Mouse (Mus musculus) adrenal gland, postnatal 10 days (tissue): ENCODE measurements around the gene Acmsd. TPM values are rescaled to one million over a fixed set of nuclear protein-coding genes. Genes with fewer than 3 reads are reported as not detected.
"Not testable (repeated sequence)": the region's sequence is repeated elsewhere in the genome, so short reads cannot be mapped to it uniquely, and the experiment has no call there.

Source experiments
- DNase-seq: peaks from one replicate; pipeline ENCODE4 v3.0.0; 2021; ENCODE audit warnings: mixed read lengths
- long read RNA-seq, 2 experiments: library from polyadenylated mRNA; stranded (forward); transcript quantifications; one replicate each; pipeline ENCODE4 v2.0.0; 2021
- total RNA-seq, 2 experiments: library from RNA; stranded (reverse); gene quantifications; 2 replicates each; pipeline ENCODE4 v1.2.3; 2021

The Acmsd gene
- total RNA-seq: under 1 TPM; 0.15 to 0.45 TPM
- long read RNA-seq, experiment 1: 0 reads
- long read RNA-seq, experiment 2, partial matches to known transcripts: 0 of 3 reads
- long read RNA-seq, experiment 2, other reads (novel, unspliced or antisense): 2 of 3 reads

DNA sequence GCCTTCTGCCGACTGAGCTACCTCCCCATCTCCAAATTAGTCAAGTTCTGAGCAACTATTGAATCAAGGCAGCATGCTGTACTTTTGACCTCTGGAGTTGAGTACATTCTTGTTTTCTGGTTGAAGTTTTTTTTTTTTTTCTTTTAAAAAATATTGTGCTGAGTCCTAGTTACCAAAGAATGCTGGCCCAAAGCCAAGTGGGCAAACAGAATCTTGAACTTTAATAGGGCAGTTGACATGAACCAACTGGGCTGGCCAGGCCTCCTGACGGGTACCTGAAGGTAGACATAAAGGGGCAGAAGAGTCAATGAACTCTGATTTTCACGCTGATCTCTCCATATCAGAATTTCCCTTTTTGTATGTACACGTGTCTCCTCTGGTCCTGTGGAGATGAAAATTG lies at the start of gene Acmsd:
Acmsd (plus strand) TSS at position 318 of the 400 bp plus-strand sequence.
- DNase-seq: peak; percentile 37

GRCm38 (mm10) chr1:127679498-127680133 lies 49.6 kb upstream of the Acmsd start, which contains the start of gene Tmem163:
Gene Tmem163, minus strand, starts transcription at chr1:127679548.
- peak; percentile 54 for DNase-seq

DNA sequence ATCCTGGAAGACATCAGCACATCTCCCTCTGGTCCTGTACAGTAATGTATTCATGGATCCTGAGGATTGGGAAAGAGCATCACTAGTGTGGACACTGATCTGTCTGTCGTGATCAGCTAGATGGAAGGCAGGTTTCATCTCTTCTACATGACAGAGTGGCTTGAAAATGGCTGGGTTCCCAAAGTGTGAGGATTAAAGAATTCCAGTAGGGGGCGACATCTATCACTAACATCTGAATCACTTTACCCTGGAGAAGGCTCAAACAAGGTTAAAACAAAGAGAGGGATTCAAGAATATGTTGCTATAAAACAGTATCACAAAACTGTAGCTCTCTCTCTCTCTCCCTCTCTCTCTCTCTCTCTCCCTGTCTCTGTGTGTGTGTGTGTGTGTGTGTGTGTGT lies 32.7 kb upstream of the Acmsd start:
- no peak for DNase-seq

GRCm38 (mm10) chr1:127702187-127702586 lies 27.0 kb upstream of the Acmsd start:
- no peak for DNase-seq

GRCm38 (mm10) chr1:127706269-127706668 lies 22.9 kb upstream of the Acmsd start:
- DNase-seq: no peak

DNA sequence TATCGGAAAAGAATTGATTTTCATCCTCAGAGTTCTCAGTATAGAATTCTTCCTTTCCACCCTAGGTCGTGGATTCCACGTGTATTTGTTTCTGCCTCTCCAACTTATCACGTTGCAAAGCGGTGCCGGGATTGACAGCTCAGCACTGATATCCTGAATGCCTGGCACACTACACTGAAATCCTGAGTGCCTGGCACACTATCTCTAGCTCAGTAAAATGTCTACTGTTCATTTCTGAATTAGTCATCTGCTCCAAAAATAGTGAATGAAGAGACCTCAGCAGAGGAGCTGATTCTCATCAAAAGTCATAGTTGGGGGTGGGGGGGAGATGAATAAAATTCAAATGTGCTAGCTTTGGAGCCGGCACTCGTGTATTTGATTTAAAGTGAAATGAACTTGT lies 12.8 kb upstream of the Acmsd start:
- no peak for DNase-seq

- no peak for DNase-seq
Observed at GRCm38 (mm10) chr1:127718290-127718689, 10.9 kb upstream of the Acmsd start.

DNA sequence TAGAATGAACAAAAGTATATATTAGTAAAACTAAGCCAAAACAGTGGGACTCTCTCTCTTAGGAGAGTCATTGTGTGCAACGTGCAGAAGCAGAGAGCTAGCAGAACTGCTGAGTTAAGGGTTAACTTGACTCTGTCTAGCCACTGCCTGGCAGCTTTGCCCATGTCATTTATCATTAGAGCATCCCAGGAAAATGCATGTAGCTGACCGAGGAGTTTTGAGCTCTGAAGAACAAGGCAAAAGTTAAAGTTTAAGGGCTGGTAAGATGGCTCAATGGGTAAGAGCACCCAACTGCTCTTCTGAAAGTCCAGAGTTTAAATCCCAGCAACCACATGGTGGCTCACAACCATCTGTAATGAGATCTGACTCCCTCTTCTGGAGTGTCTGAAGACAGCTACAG lies 5.6 kb upstream of the Acmsd start:
- no peak for DNase-seq

- DNase-seq: no peak
Observed at GRCm38 (mm10) chr1:127731086-127731485, 1.9 kb downstream of the Acmsd start.

DNA sequence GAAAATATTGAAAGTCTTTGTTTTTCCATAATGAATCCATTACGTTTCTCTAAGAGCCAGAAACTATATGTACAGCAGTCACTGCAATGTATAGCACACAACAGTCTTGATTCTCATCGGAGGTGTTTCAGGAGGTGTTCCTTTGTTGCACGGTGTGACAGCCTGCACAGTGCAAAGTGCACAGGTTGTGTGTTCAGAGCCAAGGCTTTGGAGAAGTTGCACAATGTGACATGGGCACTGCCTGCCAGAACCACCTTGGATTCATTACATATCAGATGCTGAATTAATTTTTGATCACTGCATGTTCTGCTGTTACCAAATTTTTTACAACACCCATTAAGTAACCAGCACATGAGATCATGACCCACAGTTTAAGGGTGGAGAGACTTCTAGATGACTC lies 3.2 kb downstream of the Acmsd start:
- DNase-seq: peak; percentile 10

- no peak for DNase-seq
Observed at GRCm38 (mm10) chr1:127732841-127733240, 3.6 kb downstream of the Acmsd start.

GRCm38 (mm10) chr1:127735356-127735755 lies 6.1 kb downstream of the Acmsd start:
- DNase-seq: no peak

- no peak for DNase-seq
Observed at GRCm38 (mm10) chr1:127750401-127751102, 21.3 kb downstream of the Acmsd start.

- DNase-seq: no peak
Observed at GRCm38 (mm10) chr1:127755806-127756205, 26.6 kb downstream of the Acmsd start.

DNA sequence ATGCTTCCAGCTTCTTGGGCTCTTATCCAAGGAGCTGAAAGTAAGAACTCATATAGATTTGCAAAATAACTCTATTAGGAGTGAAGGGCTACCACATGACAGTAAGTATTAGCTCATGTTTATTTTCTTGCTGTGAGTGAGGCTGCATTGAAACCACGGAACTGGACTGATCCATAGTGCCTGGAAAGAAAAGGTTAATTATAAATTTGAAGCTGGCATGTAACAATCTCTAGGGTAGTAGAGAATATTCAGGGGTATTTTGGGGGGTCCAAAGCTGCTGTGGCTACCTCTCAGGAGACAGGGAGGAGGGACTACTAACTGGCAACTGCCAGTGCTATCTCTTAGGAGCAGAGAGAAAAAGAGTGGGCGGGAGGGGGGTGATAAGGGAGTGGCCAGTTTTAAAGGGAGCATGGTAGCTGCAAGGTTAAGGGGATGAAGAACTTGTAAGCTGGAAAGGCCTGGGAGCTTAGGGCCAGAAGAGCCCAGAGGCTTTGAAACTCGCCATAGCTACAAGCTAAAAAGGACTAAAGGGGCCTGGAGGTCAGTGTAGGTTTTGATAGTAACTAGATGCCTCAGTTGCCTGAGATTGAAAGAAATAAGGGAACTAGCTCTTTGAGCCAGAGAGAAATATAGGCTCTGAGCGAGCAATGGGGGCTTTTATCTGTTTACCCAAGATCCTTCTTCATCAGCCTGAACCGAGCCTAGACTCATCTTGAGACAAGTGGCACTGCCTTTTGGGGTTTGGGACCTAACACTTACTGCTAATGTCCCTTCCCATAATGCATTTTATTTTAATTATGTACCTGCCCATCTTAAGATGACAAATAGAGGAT lies 27.3 kb downstream of the Acmsd start:
- no peak for DNase-seq

GRCm38 (mm10) chr1:127757164-127757545 lies 27.9 kb downstream of the Acmsd start:
- not testable (repeated sequence) for DNase-seq

GRCm38 (mm10) chr1:127765468-127765867 lies 36.3 kb downstream of the Acmsd start:
- DNase-seq: no peak

- no peak for DNase-seq
Observed at GRCm38 (mm10) chr1:127766741-127767140, 37.5 kb downstream of the Acmsd start.

DNA sequence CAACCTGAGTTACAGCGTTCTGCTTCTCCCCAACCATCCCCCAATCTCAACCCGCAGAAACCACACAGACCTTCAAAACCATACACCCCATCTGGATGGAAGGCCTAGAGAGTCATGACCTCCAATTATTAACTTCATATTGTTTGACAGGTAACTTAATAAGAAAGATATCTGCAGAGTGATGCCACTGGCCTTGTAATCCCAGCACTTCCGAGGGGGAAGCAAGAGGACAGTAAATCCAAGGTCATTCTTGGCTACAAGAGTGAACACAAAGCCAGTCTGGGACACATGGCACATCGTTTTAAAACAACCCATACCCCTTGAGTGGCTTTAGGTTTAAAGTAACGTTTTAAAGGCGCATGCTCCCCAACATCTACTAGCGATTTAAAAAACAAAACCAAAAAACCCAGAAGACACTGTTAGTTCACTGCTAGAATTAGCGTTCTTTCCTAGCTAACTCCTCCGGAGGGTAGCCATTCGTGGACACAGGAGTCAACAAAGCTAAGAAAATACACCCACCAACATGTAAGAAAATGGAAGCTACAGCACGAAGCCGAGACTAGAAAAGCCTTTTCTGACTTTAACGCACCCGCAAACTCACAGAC lies 44.1 kb downstream of the Acmsd start:
- peak; percentile 28 for DNase-seq

- DNase-seq: peak; percentile 99
Observed at GRCm38 (mm10) chr1:127773803-127774500, 44.7 kb downstream of the Acmsd start, which contains the start of gene Ccnt2. Gene Ccnt2, plus strand, starts transcription at chr1:127774164.

- no peak for DNase-seq
Observed at GRCm38 (mm10) chr1:127774501-127774880, 45.3 kb downstream of the Acmsd start.
